Mouse (Mus musculus): ENCODE measurements around the gene Higd2a.
"Not testable (repeated sequence)": the region's sequence is repeated elsewhere in the genome, so short reads cannot be mapped to it uniquely, and the experiment has no call there.

The Higd2a gene

GRCm38 (mm10) chr13:54581385-54581784, 8.6 kb upstream of the Higd2a start:
- in situ Hi-C loops (cut with MboI; ENCODE audit: low sequenced_read_pairs) = no loop called here

GRCm38 (mm10) chr13:54582126-54582525, 7.9 kb upstream of the Higd2a start:
- in situ Hi-C loops (cut with MboI; ENCODE audit: low sequenced_read_pairs) = no loop called here

DNA sequence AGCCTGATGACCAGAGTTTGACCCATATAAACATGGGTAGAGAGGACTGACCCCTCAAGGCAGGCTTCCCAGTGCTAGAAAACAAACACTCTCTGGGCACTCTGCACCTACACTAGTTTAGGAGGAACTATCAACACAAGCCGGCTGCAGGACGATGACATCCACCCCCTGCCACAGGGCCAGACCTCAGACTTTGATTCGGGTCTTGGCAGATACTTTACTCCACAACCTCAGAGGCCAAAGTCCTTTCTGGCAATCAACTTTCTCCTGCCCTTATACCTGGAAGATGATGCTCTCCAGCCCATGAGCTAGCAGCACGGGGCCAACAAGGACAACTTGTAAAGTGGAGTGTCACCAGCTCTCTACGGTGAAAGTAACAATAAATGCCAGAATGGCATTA, 7.1 kb upstream of the Higd2a start:
- in situ Hi-C loops (cut with MboI; ENCODE audit: low sequenced_read_pairs) = no loop called here

DNA sequence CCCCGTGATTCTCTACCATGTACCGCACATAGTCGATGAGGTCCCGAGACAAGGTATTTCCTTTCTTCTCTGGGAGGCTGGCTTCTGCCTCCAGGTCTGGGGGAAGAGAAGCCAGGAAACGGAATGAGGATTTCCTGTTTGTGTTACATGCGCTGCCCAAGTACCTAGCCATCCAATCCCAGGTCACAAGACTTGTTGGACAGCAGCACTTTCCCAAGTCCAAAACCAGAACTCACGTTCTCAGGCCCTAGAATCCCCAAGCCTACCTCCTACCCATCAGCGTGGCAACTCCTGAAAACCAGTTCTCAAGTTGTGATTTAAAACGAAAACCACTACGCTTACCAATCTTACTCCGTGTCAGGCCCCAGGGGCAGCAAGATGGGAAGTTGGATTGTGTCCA, 4.2 kb upstream of the Higd2a start:
- in situ Hi-C loops (cut with MboI; ENCODE audit: low sequenced_read_pairs) = no loop called here

GRCm38 (mm10) chr13:54589414-54589995, 502 bp upstream of the Higd2a start:
- in situ Hi-C loops (cut with MboI; ENCODE audit: low sequenced_read_pairs) = no loop called here

DNA sequence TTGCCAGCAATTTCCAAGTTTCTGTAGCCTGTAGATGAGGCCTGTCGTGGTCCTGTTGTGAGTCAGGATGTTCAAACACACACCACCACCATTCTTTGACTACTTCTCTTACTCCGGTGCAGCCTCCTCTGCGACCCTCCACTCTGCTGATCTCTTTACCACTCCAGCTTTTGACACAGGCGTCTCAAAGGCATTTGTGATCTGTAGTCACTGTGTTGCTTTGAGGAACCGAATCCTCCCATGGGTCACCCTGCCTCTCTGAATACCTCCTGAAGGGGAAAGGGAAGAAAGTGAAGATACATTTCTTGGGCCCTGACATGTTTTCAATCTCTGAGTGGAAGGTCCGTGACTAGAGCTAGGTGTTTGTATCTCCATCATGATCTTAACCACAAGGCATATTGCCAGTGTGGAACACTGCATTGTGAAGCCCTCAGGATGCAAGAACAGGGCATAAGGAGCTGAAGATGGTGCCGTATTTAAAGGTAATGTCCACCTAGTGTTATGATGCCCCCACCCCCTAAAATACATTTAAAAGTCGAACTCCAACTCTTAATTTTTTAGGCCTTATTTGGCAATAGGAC, 1.9 kb downstream of the Higd2a start:
- in situ Hi-C loops (cut with MboI; ENCODE audit: low sequenced_read_pairs) = no loop called here

- in situ Hi-C loops (cut with MboI; ENCODE audit: low sequenced_read_pairs) = no loop called here
These were observed 3.6 kb downstream of the Higd2a start for GRCm38 (mm10) chr13:54593617-54594016.

DNA sequence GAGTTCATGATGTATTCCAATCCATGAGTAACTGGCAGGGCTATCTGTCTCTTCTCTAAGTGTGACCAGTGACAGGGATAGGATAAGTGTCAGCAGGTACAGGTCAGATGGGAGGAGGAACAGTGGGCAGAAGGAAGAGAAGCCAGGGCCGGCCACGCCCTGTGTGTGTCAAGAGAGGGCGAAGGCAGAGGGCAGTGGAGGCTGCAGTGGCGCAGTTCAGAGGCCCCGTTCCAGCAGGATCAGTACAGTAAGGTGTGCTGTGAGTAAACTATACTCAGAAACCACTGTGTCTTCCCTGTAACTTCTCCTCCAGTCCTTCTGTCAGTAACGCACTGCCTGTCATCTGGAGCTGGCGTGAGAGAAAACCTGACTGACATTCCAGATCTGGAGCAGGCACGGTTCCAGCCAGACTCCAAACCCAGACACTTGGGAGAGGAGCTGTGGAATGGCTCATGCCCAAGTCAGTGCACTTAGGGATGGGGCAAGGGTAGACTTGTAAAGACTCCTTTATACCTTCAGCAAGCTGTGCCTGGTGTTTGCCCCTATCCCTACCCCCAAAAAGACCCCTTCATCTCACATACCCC, 6.2 kb downstream of the Higd2a start:
- in situ Hi-C loops (cut with MboI; ENCODE audit: low sequenced_read_pairs) = no loop called here

GRCm38 (mm10) chr13:54596870-54597269, 6.9 kb downstream of the Higd2a start:
- in situ Hi-C loops (cut with MboI; ENCODE audit: low sequenced_read_pairs) = no loop called here

DNA sequence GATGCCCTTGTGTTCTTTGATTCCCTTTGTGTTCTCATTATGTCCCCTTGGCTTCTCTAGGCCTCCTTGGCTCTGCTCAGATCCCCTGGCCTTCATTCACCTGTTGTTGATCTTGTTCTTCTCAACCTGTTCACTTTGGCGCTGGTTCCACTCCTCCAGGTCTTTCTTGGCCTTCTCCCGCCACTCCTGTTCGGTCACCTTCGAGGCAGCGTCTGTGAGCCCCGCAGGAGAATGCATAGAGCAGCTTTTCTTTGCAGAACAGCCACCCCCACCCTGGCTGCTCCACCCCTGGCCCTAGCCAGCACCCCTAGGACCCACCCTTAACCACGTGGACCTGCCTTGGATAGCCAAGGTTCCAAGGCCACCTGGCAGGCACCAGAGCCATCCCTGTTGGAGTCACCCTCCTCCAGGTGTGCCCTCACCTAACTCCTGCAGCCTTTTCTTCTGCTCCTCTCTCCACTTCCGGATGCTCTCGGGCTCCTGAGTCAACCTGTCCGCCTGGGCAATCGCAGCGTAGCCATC, 8.7 kb downstream of the Higd2a start:
- in situ Hi-C loops (cut with MboI; ENCODE audit: low sequenced_read_pairs) = no loop called here

DNA sequence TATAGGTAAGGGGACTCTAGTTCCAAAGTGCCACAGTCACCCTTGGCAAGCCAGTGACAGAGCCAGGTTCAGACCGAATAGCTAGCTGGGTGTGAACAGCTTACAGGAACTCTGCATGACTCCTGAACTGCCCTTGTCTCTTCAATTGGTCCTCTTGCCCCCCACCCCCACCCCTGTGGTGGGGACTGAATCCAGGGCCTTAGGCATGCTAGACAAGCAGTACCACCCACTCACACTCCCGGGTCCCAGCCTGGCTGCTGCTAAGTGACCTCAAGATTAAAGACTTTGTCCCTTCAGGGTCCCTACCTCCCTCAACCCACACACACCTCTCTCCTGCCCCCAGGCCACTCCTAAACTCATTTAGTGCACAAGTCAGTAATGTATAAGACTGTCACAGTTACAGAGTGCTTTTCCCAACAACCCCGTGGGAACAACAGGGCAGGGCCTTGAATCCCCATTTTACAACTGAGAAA, 12.7 kb downstream of the Higd2a start:
- in situ Hi-C loops (cut with MboI; ENCODE audit: low sequenced_read_pairs) = no loop called here

DNA sequence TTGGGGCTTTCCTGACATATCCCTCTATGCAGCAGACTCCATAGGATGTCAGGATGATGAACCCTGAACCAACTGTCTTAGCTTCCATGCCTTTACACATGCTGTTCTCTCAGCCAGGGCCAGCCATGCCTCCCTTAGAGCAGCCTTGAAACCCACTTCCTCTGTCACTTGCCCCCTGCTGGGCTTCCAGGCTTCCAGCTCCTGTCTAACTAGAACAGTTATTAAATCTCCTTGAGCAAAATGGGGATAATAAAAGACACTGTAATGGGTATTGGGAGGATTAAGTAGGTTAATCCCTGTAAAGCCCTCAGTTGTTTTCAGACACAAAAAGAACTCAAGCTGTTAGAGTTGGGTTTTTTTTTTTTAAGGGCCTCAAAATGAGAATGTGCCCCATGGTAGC, 13.5 kb downstream of the Higd2a start:
- in situ Hi-C loops (cut with MboI; ENCODE audit: low sequenced_read_pairs) = no loop called here

DNA sequence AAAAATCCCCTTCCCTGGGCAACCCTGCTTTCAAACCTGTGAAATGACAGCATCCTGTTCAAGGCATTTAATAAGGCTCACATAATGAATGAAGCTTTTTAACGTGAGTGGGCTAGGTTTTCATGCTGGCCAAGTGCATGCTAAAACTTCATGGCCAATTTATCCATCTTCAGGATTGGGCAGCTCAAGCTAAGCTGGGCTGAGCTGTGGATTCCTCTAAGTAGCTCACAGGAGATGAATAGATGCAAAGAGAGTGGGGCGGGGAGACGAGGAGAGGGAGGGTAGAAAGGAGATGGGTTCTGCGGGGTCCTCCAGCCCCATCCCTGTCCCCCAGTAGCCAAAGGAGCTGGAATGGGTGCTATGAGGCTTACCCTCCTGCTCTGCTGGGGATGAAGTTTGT, 14.2 kb downstream of the Higd2a start:
- in situ Hi-C loops (cut with MboI; ENCODE audit: low sequenced_read_pairs) = no loop called here

DNA sequence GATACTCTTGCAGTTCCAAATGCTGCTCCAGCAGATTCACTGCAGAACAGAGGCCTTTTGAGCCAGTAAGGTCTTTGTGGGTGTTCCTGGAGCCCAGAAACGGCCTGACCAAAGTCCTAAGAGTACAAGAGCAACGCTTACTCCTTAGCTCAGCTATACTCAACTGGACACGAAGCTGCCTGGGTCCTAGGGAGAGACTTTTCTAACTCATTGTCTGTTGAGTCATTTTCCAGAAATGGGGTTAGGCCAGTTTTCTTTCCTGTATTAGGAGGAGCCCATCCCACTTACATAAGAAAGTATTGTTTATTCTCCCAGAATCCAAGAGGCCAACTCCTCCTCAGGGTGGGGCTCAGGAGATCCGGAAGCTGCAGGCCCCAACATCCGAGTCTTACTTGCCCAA, 15.4 kb downstream of the Higd2a start:
- in situ Hi-C loops (cut with MboI; ENCODE audit: low sequenced_read_pairs) = no loop called here

GRCm38 (mm10) chr13:54607204-54607603, 17.2 kb downstream of the Higd2a start:
- in situ Hi-C loops (cut with MboI; ENCODE audit: low sequenced_read_pairs) = no loop called here

GRCm38 (mm10) chr13:54608002-54608401, 18.0 kb downstream of the Higd2a start:
- in situ Hi-C loops (cut with MboI; ENCODE audit: low sequenced_read_pairs) = no loop called here

DNA sequence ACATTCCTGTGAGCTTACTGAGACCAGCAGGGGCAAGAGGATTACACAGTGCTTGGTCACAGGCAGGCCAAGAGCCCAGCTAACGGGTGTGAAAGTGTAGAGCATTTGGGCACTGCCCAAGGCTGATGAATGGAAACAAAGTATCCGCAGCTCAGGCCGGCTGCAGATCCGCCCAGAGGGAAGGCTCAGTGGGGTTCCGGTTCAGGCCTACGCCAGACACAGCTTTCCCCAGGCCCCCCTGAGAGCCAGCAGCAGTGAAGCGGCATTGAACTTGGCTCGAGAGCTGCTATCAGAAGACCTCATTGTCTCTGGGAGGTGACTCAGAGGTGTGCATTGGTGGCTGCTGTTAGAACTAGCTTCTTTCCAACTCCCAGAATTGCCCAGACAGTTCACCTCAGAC, 18.7 kb downstream of the Higd2a start:
- in situ Hi-C loops (cut with MboI; ENCODE audit: low sequenced_read_pairs) = no loop called here

GRCm38 (mm10) chr13:54609301-54609700, 19.3 kb downstream of the Higd2a start:
- in situ Hi-C loops (cut with MboI; ENCODE audit: low sequenced_read_pairs) = no loop called here

GRCm38 (mm10) chr13:54610613-54610971, 20.6 kb downstream of the Higd2a start:
- in situ Hi-C loops (cut with MboI; ENCODE audit: low sequenced_read_pairs) = no loop called here

DNA sequence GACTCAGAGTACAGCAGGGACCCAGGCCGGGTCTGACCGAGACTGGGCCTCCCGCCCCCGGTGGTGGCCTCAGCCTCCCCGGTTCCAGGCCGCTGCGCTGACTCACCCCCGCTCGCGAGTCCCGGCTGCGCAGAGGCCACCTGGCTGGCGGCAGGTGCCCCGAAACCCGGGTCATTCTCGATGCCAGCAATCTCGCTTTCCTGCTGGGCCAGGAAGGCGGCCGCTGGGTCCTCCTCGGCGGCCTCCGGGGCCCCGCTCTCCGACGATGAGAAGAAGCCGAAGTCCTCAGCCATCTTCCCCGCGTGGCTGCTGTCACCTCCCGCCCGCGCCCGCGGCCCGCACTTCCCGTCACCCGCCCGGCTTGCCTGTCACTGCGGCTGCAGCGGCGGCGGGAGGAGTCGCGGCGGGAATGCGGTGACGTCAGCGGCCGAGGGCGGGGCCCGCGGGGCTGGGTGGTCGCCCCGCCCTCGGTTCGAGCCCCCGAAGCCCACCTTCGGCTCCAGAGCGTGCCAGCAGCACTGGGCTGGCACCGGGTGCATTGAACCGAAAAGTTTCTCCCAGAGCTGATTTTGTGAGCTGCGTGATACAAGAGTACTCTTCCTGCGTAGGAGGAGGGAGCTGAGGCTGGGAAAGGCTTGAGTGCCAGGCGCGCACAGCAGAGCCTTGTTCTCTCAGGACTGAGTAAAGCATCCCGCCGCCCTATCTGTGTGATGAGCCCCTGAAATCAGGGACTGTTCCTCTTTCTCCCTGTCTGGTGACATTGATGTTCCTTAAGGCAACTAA, 21.2 kb downstream of the Higd2a start, which contains the start of gene Cltb:
Cltb (minus strand) TSS at position 373 of the 783 bp plus-strand sequence.
- in situ Hi-C loops (cut with MboI; ENCODE audit: low sequenced_read_pairs) = no loop called here

GRCm38 (mm10) chr13:54613141-54613540, 23.1 kb downstream of the Higd2a start:
- in situ Hi-C loops (cut with MboI; ENCODE audit: low sequenced_read_pairs) = not testable (repeated sequence)

GRCm38 (mm10) chr13:54616307-54616706, 26.3 kb downstream of the Higd2a start:
- in situ Hi-C loops (cut with MboI; ENCODE audit: low sequenced_read_pairs) = no loop called here

All from CH12F3 (cell line).